Mouse (Mus musculus) cerebellum, adult 2 months (tissue): ENCODE data around the gene Mon1a. TPM values are rescaled to one million over a fixed set of nuclear protein-coding genes. Genes with fewer than 3 reads are reported as not detected.

ENCODE experiments used
- DNase-seq, 2 experiments: peaks; one replicate each; pipeline ENCODE4 v3.0.0; 2021
- H3K27ac ChIP-seq: fragments of 200-500 bp; 2 replicates; pipeline ENCODE4 v1.5.1; 2012; ENCODE audit warnings: low read length, control low read depth, inconsistent platforms; ENCODE audit not compliant: insufficient read depth
- H3K27me3 ChIP-seq: fragments of 200-500 bp; 2 replicates; pipeline ENCODE4 v1.6.1; 2012; ENCODE audit warnings: inconsistent platforms, mild to moderate bottlenecking, low read length, moderate library complexity; ENCODE audit not compliant: control insufficient read depth, insufficient read depth
- H3K4me1 ChIP-seq: fragments of 200-500 bp; 2 replicates; pipeline ENCODE4 v1.6.1; 2011; ENCODE audit warnings: low read length; ENCODE audit not compliant: control insufficient read depth, insufficient read depth
- H3K4me3 ChIP-seq: fragments of 200-500 bp; replicated peaks from 2 replicates; pipeline ENCODE3; 2011; ENCODE audit warnings: mild to moderate bottlenecking, low read depth, low read length, control low read depth; ENCODE audit not compliant: insufficient read depth
- CTCF ChIP-seq: fragments of 200-500 bp; IDR thresholded peaks from 2 replicates; pipeline ENCODE4 v1.5.1; 2011; ENCODE audit warnings: low read depth, mild to moderate bottlenecking, control low read depth, low read length, moderate library complexity, borderline replicate concordance; ENCODE audit not compliant: insufficient read depth
- POLR2A ChIP-seq: fragments of 200-500 bp; IDR thresholded peaks from 2 replicates; pipeline ENCODE4 v1.6.1; 2011; ENCODE audit warnings: low read length, control low read depth, borderline replicate concordance; ENCODE audit not compliant: insufficient read depth
- WGBS: fragments of 180-500 bp; shearing (Covaris S2); methylation state at CpG from one replicate; pipeline ENCODE4 v1.1.7; 2018; 5-methylcytosine and 5-hydroxymethylcytosine counted together
- polyA plus RNA-seq: library from polyadenylated mRNA; depleted of rRNA; stranded (reverse); fragments of >200 nt; gene quantifications from 2 replicates; pipeline ENCODE4 v1.2.3, GENCODE M21; 2012; rRNA removed

The Mon1a gene
- 32.4 and 34.4 TPM in 2 replicates for polyA plus RNA-seq

DNA sequence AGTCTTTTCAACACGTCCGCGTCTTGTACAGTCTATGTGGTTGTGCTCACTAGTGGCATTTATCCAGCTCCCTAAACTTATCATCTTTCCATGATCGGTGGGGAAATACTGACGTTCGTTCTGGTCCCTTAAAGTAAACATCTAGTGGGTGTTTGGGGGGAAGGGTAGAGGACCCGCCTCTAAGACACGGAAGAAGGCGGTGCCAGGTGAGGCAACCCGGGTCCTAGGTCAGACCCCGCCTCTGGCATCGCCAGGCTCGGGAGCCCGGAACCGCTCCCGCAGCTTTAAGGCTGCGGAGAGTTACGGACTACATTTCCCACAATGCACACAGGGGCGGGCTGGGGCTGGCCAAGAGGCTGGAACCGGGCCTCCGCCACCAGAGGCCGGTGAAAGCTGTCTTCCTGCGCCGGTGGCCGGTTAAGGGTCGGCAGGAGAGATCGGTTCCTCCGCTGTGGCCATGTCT, at the start of gene Mon1a:
TSS of gene Mon1a (plus strand) at position 348 of the 463 bp plus-strand sequence.
- under 1% methylated on average over 28 of the region's 28 CpGs for WGBS
- peak within 1 kb of the TSS; percentile 97 for H3K4me3 ChIP-seq

DNA sequence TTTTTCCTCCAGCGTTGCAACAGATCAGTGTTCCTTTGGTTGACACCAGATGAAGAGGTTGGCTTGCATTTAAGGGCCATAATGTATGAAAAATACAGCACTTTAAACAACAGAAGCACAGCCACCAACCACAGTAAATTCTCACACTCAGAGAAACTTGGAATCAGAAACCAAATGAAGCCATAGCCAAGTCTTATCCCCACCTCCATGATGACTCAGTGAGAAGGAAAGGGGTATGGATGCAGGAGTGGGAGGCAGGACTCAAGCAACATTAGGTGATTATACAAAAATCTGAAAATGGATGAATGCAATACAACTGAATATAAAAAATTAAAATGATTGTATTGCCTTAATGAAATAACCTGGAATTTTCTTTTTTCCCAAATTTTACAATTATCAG, 49.1 kb upstream of the Mon1a start:
- WGBS: 96% methylated on average over 1 of the region's 1 CpGs
- Histone ChIP-seq H3K27ac (no peak overlapping the region), H3K4me1 (no peaks in the 10 kb centered on the region), H3K4me3 (no peak overlapping the region), H3K27me3 (no peaks in the 10 kb centered on the region)
- no peak for DNase-seq
- TF ChIP-seq CTCF (no peak), POLR2A (no peak)

More for the DNA sequence above, at the start of gene Mon1a:
- TF ChIP-seq CTCF (no peak), POLR2A (peak; percentile 63; the same call in 1 of the 2 replicates)
- Histone ChIP-seq H3K27ac (peak within 1 kb of the TSS; percentile 84; the same call in 1 of the 2 replicates), H3K27me3 (no peaks in the 10 kb centered on the region), H3K4me1 (no peaks in the 10 kb centered on the region)
- peak; percentile 91 to 95 for DNase-seq

DNA sequence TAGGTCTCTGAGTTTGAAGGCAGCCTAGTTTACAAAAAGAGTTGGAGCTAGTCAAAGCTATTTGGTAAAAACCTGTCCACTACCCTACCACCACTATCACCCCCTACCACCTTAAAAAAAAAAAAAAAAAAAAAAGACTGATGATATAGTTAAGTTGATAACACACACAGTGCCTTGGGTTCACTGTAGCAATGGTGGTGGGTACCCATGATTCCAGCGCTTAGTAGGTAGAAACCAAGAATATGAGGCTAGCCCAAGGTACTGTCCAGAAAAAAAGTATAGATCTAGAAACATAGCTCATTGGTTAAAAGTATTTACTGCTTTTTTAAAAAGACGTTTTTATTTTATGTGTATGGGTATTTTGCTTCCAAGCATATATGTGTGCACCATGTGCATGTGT, 45.2 kb upstream of the Mon1a start:
- no peak overlapping the region for H3K27ac ChIP-seq
- DNase-seq: no peak
- no peaks in the 10 kb centered on the region for H3K4me1 ChIP-seq
- no peak for TF ChIP-seq CTCF
- TF ChIP-seq POLR2A: no peak
- no peak overlapping the region for H3K4me3 ChIP-seq
- H3K27me3 ChIP-seq: no peaks in the 10 kb centered on the region
- WGBS: 97% methylated on average over 2 of the region's 2 CpGs

DNA sequence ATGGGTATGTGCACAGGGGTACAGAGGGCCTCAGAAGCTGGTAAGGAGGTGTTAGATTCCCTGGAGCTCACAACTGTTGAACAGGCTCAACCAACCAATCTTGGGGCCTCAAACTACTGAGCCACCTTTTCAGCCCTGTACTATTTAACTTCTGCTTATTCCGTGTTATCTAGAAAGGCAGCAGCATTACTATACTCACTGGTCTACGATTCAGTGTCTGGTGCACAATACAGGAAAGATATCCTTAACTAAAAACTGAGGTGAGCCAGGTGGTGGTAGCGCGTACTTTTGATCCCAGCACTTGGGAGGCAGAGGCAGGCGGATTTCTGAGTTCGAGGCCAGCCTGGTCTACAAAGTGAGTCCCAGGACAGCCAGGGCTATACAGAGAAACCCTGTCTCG, 39.0 kb upstream of the Mon1a start:
- no peak for DNase-seq
- 97% methylated on average over 7 of the region's 7 CpGs for WGBS
- Histone ChIP-seq H3K27ac (no peak overlapping the region), H3K4me3 (no peak overlapping the region), H3K27me3 (no peaks in the 10 kb centered on the region), H3K4me1 (no peaks in the 10 kb centered on the region)
- TF ChIP-seq POLR2A (no peak), CTCF (no peak)

DNA sequence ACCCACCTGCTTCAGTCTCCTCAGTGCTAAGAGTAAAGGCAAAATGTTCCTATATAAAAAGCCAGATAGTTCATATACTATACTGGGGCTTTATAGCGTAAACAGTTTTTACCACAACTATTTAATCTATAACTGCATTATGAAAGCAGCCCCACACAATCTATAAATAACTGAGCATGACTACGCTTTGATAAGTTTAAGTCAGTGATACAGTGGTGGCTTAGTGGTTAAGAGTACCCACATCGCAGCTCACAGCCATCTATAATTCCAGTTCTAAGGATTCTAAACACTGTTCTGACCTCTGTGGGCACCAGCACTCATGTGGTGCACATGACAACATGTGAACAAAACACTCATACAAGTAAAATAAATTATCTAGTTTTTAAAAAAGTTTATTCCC, 29.6 kb upstream of the Mon1a start:
- no peak overlapping the region for H3K4me3 ChIP-seq
- no peak for TF ChIP-seq CTCF
- no peak for TF ChIP-seq POLR2A
- no peak for DNase-seq
- WGBS: 94% methylated on average over 3 of the region's 3 CpGs
- H3K27ac ChIP-seq: no peak overlapping the region
- no peaks in the 10 kb centered on the region for H3K27me3 ChIP-seq
- H3K4me1 ChIP-seq: no peaks in the 10 kb centered on the region

DNA sequence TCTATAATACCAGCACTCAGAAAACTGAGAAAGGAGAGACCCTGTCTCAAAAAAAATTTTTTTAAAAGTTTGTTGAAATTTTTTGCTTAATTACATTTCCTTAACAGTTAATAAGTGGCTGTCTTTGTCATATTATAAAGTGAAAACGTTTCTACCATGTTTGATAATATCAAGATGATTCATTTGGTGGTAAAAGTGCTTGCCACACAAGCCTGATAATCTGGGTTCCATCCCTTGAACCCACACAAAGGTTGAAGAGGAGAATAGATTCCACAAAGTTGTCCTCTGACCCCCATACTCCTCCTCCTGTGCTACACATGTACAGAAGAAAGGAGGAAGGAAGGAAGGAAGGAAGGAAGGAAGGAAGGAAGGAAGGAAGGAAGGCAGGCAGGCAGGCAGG, 23.5 kb upstream of the Mon1a start:
- WGBS: 77% methylated on average over 1 of the region's 1 CpGs
- DNase-seq: no peak
- H3K27ac ChIP-seq: no peak overlapping the region
- no peaks in the 10 kb centered on the region for H3K4me1 ChIP-seq
- H3K4me3 ChIP-seq: no peak overlapping the region
- TF ChIP-seq POLR2A: no peak
- no peak for TF ChIP-seq CTCF
- H3K27me3 ChIP-seq: no peaks in the 10 kb centered on the region

DNA sequence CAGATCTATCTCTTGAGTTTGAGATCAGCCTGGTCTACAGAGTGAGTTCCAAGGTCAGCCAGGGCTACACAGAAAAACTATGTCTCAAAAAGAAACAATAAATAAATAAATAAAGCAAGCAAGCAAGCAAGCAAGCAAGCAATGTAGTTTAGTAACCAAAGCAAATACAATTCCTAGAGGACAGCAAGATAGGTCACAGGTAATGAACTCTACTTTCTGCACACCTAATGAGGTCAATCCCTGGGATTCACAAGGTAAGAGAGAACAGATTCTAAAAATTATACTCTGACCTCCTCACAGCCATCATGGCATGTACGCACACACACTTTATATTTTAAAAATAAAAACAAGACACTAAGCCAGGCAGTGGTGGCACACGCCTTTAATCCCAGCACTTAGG, 21.9 kb upstream of the Mon1a start:
- 95% methylated on average over 2 of the region's 2 CpGs for WGBS
- Histone ChIP-seq H3K27me3 (no peaks in the 10 kb centered on the region), H3K4me1 (no peaks in the 10 kb centered on the region), H3K4me3 (no peak overlapping the region), H3K27ac (no peak overlapping the region)
- TF ChIP-seq POLR2A: no peak
- TF ChIP-seq CTCF: no peak
- no peak for DNase-seq

DNA sequence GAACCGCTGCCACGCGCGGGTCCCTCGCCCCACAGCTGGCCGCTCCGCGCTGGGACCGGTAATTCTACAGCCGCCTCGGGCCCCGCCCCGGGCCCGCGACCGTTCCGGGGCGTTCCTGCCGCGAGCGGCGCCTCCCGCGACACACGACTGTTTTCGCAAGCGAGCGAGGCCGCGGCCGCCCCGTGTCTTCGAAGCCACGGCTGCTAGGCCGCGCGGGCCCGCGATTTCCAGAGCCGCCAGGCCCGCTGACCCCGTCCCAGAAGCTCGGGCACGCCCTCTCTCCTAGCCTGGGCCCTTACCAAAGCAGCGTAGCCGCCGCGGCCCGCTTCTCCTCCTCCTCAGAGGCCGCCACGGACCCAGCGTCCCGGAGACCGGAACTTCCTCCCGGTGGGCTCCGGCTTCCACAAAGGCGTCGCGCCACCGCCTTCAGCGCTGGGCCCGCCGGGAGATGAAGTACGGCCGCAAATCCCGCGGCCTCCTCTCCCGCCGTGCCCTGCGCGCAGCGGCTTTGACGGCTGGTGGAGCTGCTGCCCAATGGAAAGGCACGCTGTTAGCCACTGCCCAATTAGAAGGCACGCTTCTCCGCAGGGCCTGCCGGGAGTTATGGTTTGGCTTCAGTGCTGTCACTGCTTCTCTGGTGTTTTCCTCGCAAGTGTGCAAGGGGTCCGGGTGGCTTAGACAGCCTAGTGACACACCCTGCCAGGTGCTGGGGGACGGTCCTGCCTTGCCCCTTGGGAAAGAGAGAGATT, 15.4 kb upstream of the Mon1a start:
- TF ChIP-seq CTCF (no peak), POLR2A (peak; percentile 96)
- Histone ChIP-seq H3K4me3 (peak overlapping the region; percentile 97), H3K27ac (peak overlapping the region; percentile 72), H3K4me1 (no peaks in the 10 kb centered on the region), H3K27me3 (no peaks in the 10 kb centered on the region)
- DNase-seq: peak; percentile 95 to 98
- under 1% methylated on average over 80 of the region's 80 CpGs for WGBS
